Mouse (Mus musculus) bone marrow macrophage, adult 2 months (primary cell): ENCODE data around the gene Rps16. TPM values are rescaled to one million over a fixed set of nuclear protein-coding genes. Genes with fewer than 3 reads are reported as not detected.
A peak's percentile ranks its signal among the peaks of the same experiment; 100 is the strongest.

Source experiments
- H3K27ac ChIP-seq: 2 replicates; pipeline ENCODE4 v1.5.1; 2012; ENCODE audit warnings: low read depth, low read length; ENCODE audit not compliant: insufficient read depth
- H3K4me1 ChIP-seq: 2 replicates; pipeline ENCODE4 v1.6.1; 2012; ENCODE audit warnings: low read length; ENCODE audit not compliant: control insufficient read depth, insufficient read depth
- H3K4me3 ChIP-seq: 2 replicates; pipeline ENCODE4 v1.5.1; 2012; ENCODE audit warnings: mild to moderate bottlenecking, low read length, moderate library complexity; ENCODE audit not compliant: insufficient read depth
- CTCF ChIP-seq: IDR thresholded peaks from 2 replicates; pipeline ENCODE4 v1.5.1; 2012; ENCODE audit warnings: low read depth, mild to moderate bottlenecking, low read length, moderate library complexity
- POLR2A ChIP-seq: IDR thresholded peaks from 2 replicates; pipeline ENCODE4 v1.6.1; 2012; ENCODE audit warnings: mild to moderate bottlenecking, low read depth, low read length, borderline replicate concordance
- polyA plus RNA-seq: library from polyadenylated mRNA; stranded (reverse); fragments of >200 nt; gene quantifications from 2 replicates; pipeline ENCODE4 v1.2.4, GENCODE M21; 2012; ENCODE audit not compliant: missing spikeins, insufficient read depth, insufficient read length

The Rps16 gene
- polyA plus RNA-seq, 1 experiment, result 823 TPM

GRCm38 (mm10) chr7:28378769-28379651 is 28.6 kb downstream of the Rps16 start:
- H3K4me1 ChIP-seq, result peaks cover 28% of the 10 kb centered on the region
- peak overlapping the region; percentile 93 for H3K4me3 ChIP-seq
- no peak for TF ChIP-seq CTCF
- peak; percentile 99 for TF ChIP-seq POLR2A
- peak overlapping the region; percentile 99 for H3K27ac ChIP-seq

GRCm38 (mm10) chr7:28380237-28381016 is 30.0 kb downstream of the Rps16 start, which contains the start of gene Zfp36:
Zfp36 (minus strand) TSS chr7:28380253.
- peak within 1 kb of the TSS; percentile 93 for H3K4me3 ChIP-seq
- H3K4me1 ChIP-seq, result peaks cover 36% of the 10 kb centered on the region
- TF ChIP-seq CTCF (no peak), POLR2A (no peak)
- peak within 1 kb of the TSS; percentile 99 for H3K27ac ChIP-seq

DNA sequence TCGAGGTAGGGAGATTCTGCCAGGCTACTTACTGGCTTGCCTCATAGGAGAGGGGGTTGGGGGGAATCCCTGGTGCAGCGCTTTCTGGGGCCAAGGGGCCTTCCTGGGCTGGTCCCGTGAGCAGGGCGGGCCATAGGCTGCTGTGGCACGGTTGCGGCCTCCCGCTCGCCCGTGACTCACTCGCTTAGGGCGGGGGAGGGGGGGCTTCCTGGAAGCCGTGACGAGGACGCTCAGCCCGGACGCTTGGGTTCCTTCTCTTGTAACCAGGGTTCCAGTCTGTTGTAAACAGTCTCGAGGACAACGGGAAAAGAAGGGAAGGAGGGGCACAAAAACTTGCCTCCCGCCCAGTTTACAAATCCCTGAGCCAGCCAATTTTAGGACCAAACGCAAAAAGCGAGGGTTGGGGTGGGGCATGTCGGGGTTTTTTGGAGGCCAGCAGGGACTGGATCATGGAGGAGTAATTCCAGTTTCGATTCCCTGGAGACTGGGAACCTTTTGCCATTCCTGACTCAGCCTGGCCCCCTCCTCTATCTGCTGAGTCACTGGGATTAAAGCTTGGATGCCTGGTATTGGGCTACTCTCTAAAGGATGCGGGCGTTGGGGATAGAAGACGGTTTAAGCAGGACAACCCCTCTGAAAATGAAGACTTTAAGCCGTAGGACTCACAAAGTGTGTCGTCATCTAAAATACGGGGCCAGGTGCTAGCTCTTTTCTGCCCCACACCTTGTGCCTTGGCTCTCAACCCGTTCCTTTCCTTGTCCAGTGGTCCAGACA is 30.8 kb downstream of the Rps16 start:
- TF ChIP-seq POLR2A (no peak), CTCF (no peak)
- peak overlapping the region; percentile 59 for H3K4me3 ChIP-seq
- H3K27ac ChIP-seq, result peak overlapping the region; percentile 99
- peaks cover 39% of the 10 kb centered on the region for H3K4me1 ChIP-seq

- Histone ChIP-seq H3K27ac (peak overlapping the region; percentile 99), H3K4me3 (peak overlapping the region; percentile 59), H3K4me1 (peaks cover 41% of the 10 kb centered on the region)
- TF ChIP-seq CTCF (no peak), POLR2A (no peak)
Measured at GRCm38 (mm10) chr7:28381938-28382337, 31.5 kb downstream of the Rps16 start.

GRCm38 (mm10) chr7:28382347-28382951 is 32.0 kb downstream of the Rps16 start:
- TF ChIP-seq POLR2A, result no peak
- H3K4me3 ChIP-seq, result peak overlapping the region; percentile 59
- H3K27ac ChIP-seq, result peak overlapping the region; percentile 99
- H3K4me1 ChIP-seq, result peaks cover 41% of the 10 kb centered on the region

GRCm38 (mm10) chr7:28382981-28383396 is 32.5 kb downstream of the Rps16 start:
- Histone ChIP-seq H3K4me3 (peak overlapping the region; percentile 18), H3K4me1 (peaks cover 41% of the 10 kb centered on the region), H3K27ac (peak overlapping the region; percentile 99)
- TF ChIP-seq CTCF (no peak), POLR2A (no peak)

- no peak for TF ChIP-seq POLR2A
- Histone ChIP-seq H3K4me1 (peaks cover 41% of the 10 kb centered on the region), H3K27ac (peak overlapping the region; percentile 99), H3K4me3 (peak overlapping the region; percentile 18)
Measured at GRCm38 (mm10) chr7:28383606-28384005, 33.2 kb downstream of the Rps16 start.

- H3K4me1 ChIP-seq, result peaks cover 41% of the 10 kb centered on the region
- peak overlapping the region; percentile 99 for H3K27ac ChIP-seq
- TF ChIP-seq POLR2A, result no peak
- TF ChIP-seq CTCF, result no peak
- no peak overlapping the region for H3K4me3 ChIP-seq
Measured at GRCm38 (mm10) chr7:28384162-28384561, 33.7 kb downstream of the Rps16 start.

DNA sequence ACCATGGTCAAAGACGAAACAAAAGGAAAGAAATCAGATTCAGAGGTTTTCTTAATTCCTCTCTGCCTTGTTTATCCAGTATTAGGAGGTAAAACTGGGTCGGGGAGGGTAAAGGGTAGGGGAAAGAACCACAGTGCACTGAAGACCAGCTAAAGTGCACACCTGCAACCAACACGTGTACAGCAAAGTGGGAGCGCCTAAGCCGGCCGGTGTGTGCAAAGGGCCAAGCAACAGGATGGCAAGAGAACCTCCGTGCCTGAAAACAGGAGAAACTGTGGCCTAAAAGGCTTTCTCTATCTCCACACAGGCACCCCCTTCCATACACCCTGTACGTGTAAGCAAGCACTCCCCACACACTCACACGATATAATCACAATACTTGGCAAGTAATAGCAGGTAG is 34.7 kb downstream of the Rps16 start:
- TF ChIP-seq POLR2A (no peak), CTCF (no peak)
- Histone ChIP-seq H3K27ac (peak overlapping the region; percentile 99), H3K4me3 (no peak overlapping the region), H3K4me1 (peaks cover 42% of the 10 kb centered on the region)
